Mouse (Mus musculus) left cerebral cortex, adult 2 months (tissue): ENCODE results near the gene Ttyh2. TPM values are rescaled to one million over a fixed set of nuclear protein-coding genes. Genes with fewer than 3 reads are reported as not detected.

Experiments
- DNase-seq, 2 experiments: peaks; one replicate each; pipeline ENCODE4 v3.0.0; 2021 to 2022; ENCODE audit warnings: low spot score in 2 of 2, mixed read lengths in 1 of 2; ENCODE audit errors: extremely low spot score in 1 of 2
- H3K27ac ChIP-seq: fragments of 200-600 bp; 2 replicates; pipeline ENCODE4 v1.8.1; 2022
- H3K4me3 ChIP-seq: fragments of 200-600 bp; 2 replicates; pipeline ENCODE4 v1.8.1; 2022
- CTCF ChIP-seq: fragments of 200-600 bp; IDR thresholded peaks from 2 replicates; pipeline ENCODE4 v1.8.1; 2022; ENCODE audit warnings: antibody characterized with exemption, mild to moderate bottlenecking, moderate library complexity
- intact Hi-C: fragments of 180-260 bp; cut with DNase I; formaldehyde crosslinking; loops from one replicate; pipeline ENCODE4 v1.15.1; 2025
- total RNA-seq, 2 experiments: library from RNA; stranded (reverse); gene quantifications; 2 replicates each; pipeline ENCODE4 v1.2.3; 2021

The Ttyh2 gene
- total RNA-seq, 2 experiments from 2014 or later: 18.5 to 18.6 TPM

- intact Hi-C loops: no loop called here
- no peak for DNase-seq
- no peak overlapping the region for H3K27ac ChIP-seq
- no peak for TF ChIP-seq CTCF
- H3K4me3 ChIP-seq: no peak overlapping the region
Observed at GRCm38 (mm10) chr11:114722438-114722837, 47.2 kb downstream of the Ttyh2 start.

DNA sequence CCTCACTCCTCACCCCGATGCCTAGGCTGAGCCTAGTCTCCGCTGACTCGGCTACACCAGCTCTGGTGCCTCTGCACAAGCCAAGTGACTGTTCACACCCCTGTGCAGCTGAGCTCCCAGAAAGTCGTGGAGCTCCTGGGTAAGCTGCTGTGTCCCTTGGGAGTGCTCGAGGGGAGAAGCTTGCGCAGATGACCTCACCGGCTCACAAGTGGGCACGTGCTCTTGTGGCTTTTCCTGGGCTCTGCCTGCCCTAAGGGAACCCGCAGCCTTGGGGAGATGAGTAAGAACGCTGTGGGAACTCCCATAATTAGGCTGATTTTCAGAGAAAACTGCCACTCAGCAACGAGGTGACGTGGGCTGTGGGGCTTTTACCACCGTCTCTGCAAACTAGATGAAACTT is 47.8 kb downstream of the Ttyh2 start:
- intact Hi-C loops: no loop called here
- H3K27ac ChIP-seq: no peak overlapping the region
- H3K4me3 ChIP-seq: no peak overlapping the region
- no peak for DNase-seq
- TF ChIP-seq CTCF: no peak

DNA sequence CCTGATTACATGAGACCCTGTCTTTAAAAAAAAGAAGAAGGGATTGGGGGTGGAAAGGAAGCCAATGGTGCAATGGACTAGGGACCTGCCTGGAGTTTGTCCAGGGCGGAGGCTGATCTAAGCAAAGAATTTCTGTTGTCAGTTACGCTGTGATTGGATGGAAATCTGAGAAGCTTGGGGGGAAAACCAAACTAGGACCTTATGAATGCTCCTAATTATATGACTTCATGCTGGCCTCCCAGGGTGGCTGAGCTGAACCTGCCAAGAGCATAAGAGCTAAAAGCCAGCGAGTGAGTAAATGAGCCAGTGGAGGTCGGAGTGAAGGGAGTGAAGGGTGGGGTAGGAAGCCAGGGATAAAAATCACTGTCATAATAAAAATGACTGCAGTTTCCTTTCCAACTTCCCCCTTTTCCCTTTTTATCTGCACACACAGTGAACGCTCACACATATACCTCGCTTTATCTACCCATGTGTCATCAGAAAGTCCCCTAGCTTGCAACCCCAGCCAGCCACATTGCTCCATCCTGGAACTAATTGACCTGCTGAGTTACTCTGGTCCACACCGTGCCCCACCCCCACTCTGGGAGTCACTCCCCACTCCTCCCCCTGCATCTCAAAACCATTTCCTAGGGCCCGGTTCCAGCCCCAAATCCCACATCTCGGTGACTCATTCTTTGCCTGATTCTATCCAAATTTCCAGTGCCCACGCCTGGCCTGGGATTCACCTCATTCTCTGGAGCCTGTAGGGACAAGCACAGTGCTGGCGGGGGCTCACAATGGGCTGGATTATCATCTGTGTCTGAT is 49.8 kb downstream of the Ttyh2 start:
- peak in 1 of 2 experiments; percentile 50 for DNase-seq
- no peak for TF ChIP-seq CTCF
- Histone ChIP-seq H3K27ac (no peak overlapping the region), H3K4me3 (no peak overlapping the region)
- intact Hi-C loops: no loop called here

DNA sequence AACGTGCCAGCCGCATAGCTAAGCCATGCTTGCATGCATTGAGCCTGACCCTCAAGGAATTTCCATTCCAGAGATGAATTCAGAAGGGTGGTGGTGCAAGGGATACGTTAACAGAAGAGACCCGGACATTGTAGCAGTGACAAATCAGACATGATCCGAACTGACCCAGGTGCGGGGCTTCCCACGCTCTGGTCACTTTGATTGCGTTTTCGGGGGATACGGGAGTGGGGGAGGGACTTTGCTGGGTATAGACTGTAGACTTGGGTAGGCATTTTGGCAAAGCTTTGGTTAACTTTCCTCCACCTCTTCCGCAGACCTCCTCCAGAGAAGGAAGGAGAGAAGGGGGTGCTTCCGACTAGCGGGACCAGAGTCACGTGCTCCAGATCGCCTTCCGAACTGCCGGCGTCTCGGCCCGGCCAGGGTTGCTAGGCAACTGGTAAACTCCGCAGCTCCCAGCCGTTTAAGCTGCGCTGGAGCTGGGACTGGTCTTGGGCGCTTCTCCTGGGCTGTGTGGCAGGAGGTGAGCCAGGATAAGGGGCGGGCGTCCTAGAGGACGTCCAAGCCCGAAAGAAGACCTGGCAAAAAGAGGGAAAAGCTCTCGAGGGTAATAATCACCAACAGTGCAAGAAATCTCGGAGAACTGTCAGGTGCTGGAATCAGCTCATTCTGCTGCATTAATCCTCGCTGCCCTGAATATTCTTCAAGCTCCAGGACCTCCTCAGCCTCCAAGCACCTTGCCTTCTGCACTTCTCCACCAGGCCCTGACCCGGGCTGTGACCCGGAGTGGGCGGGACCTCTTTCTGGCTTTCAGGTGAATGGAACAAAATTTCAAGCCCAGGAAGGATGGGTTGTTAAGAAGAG is 52.0 kb downstream of the Ttyh2 start, which contains the start of gene Dnaic2:
Gene Dnaic2, plus strand, starts transcription at position 444 of the 861 bp plus-strand sequence.
- Histone ChIP-seq H3K4me3 (peak within 1 kb of the TSS; percentile 36), H3K27ac (no peak within 1 kb of the TSS)
- intact Hi-C loops: loop anchor here (2.0 kb wide), 1 partner anchor 58 kb away; the partner anchor contains the start of gene Rpl38
- TF ChIP-seq CTCF: no peak
- peak; percentile 69 to 71 for DNase-seq

DNA sequence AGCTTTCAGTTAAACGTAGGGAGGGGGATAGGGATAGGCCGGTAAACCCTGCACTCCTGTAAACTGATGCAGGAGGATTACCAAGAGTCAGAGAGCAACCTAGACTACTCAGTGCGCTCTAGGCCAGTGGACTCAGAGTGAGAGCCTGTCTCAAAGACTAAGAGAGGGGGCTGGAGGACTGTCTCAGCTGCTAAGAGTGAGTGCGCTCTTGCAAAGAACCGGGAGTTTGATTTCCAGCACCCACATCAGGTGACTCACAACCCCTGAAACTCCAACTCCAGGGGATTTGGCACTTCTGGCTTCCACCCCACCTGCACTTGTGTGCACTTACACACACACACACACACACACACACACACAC is 52.6 kb downstream of the Ttyh2 start:
- DNase-seq: no peak
- no peak for TF ChIP-seq CTCF
- peak overlapping the region; percentile 36 for H3K4me3 ChIP-seq
- intact Hi-C loops: loop anchor here (2.0 kb wide), 1 partner anchor 59 kb away; the partner anchor contains the start of gene Rpl38
- H3K27ac ChIP-seq: no peak overlapping the region

GRCm38 (mm10) chr11:114728333-114728732 is 53.1 kb downstream of the Ttyh2 start:
- intact Hi-C loops: no loop called here
- no peak for DNase-seq

DNA sequence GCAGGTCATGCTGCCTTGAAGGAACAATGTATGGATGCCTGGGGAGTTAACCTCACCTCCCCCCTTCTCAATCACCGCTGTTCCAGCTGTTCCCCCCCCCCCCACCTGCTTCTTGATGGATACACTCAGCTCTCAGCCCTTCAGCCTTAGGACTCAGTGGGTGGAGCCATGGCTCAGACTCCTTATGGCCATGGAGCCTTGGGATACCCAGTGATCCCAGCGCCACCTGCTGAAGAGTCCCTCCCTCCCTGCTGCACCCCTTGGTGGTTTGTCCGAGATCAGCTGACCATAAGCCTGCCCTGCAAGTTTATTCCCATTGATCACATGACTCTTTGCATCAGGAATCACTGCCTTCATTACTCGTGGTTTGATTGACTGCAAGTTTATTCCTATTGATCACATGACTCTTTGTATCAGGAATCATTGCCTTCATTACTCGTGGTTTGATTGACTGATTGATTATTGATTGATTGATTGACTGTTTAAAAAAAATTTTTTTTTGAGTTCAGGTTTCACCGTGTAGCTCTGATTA is 54.7 kb downstream of the Ttyh2 start:
- Histone ChIP-seq H3K27ac (no peak overlapping the region), H3K4me3 (no peak overlapping the region)
- no peak for TF ChIP-seq CTCF
- no peak for DNase-seq
- intact Hi-C loops: no loop called here

More at GRCm38 (mm10) chr11:114728333-114728732, 53.1 kb downstream of the Ttyh2 start:
- TF ChIP-seq CTCF: no peak
- no peak overlapping the region for H3K27ac ChIP-seq
- no peak overlapping the region for H3K4me3 ChIP-seq

DNA sequence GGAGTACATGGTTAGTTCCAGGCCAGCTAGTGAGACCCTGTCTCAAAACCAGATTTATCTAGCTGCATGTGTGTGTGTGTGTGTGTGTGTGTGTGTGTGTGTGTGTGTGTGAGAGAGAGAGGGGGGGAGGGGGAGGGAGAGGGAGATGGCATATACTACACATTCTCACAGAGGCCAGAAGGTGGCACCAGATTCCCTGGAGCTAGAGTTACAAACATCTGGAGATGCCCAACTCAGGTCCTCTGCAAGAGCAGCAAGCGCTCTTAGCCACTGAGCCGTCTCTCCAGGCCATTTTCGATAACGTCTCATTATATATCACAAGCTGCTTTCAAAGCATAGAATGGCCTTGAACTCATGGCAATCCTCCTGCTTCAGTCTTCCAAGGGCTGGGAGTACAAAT is 56.5 kb downstream of the Ttyh2 start:
- no peak overlapping the region for H3K4me3 ChIP-seq
- DNase-seq: no peak
- intact Hi-C loops: no loop called here
- no peak overlapping the region for H3K27ac ChIP-seq
- TF ChIP-seq CTCF: no peak

- DNase-seq: no peak
- H3K4me3 ChIP-seq: no peak overlapping the region
- intact Hi-C loops: no loop called here
Observed at GRCm38 (mm10) chr11:114732890-114733289, 57.7 kb downstream of the Ttyh2 start.

GRCm38 (mm10) chr11:114736111-114736510 is 60.9 kb downstream of the Ttyh2 start:
- Histone ChIP-seq H3K4me3 (no peak overlapping the region), H3K27ac (no peak overlapping the region)
- DNase-seq: no peak
- no peak; the same call in 1 of the 2 replicates for TF ChIP-seq CTCF
- intact Hi-C loops: loop anchor here (2.0 kb wide), 1 partner anchor 63 kb away; no protein-coding TSS in a partner anchor

More at GRCm38 (mm10) chr11:114732890-114733289, 57.7 kb downstream of the Ttyh2 start:
- no peak overlapping the region for H3K27ac ChIP-seq
- no peak for TF ChIP-seq CTCF

DNA sequence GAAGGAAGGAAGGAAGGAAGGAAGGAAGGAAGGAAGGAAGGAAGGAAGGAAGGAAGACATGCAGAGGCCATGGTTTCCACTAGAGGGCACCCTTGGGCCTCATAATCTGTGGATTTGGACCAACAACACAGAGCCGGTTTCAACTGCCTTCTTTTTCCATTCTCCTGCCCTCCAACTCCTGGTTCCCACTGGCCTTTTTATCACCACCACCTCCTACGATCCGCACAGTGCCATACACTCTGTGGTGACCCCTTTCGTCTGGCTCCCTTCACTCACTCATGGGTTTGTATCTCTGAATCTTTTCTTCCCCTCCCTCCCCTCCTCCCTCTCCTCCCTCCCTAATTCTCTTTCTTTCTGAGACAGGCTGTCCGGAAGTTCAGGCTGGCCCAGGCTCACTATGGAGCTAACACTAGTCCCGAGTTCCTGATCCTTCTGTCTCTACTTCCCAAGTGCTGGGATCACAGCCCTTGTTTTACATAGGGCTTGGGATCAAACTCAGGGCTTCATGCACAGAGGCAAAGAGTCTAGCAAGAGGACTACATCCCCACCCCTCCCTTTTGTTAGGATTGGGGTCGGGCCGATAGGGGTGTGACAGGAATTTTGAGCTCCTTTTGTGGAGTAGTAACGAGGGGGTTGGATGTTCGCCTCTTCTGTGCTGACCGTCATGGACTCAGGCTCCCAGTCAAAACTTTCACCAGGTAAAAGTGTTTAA is 61.8 kb downstream of the Ttyh2 start:
- intact Hi-C loops: loop anchor here (2.0 kb wide), 1 partner anchor 64 kb away; no protein-coding TSS in a partner anchor
- Histone ChIP-seq H3K27ac (no peak overlapping the region), H3K4me3 (no peak overlapping the region)
- peak; percentile 70 for TF ChIP-seq CTCF
- DNase-seq: peak; percentile 38 to 56
